Mouse (Mus musculus): ENCODE data around the gene Crlf1. TPM values are rescaled to one million over a fixed set of nuclear protein-coding genes. Genes with fewer than 3 reads are reported as not detected.

Gene Crlf1
- total and polyA plus RNA-seq, 2 experiments: not detected

GRCm38 (mm10) chr8:70512253-70512903 lies 19.4 kb downstream of the Crlf1 start:
- no peak overlapping the region for H3K27ac ChIP-seq (replicated peaks; ENCODE audit: insufficient read depth, low read depth, low read length)
- H3K4me3 ChIP-seq (ENCODE audit: insufficient read depth, low read depth, low read length): no peak overlapping the region
- no peaks in the 10 kb centered on the region for H3K27me3 ChIP-seq (ENCODE audit: control insufficient read depth, insufficient read depth, low read length)
- H3K79me2 ChIP-seq (ENCODE audit: control insufficient read depth, insufficient read depth, low read length): peaks cover 25% of the 10 kb centered on the region; the same call in 1 of the 2 replicates
- no peak for TF ChIP-seq POLR2A (IDR thresholded peaks at IDR 0.05; ENCODE audit: extremely low read depth, insufficient read depth, low read length)
- H3K36me3 ChIP-seq (ENCODE audit: control insufficient read depth, insufficient read depth, low read length): peaks cover 12% of the 10 kb centered on the region
- no peak overlapping the region for H3K9ac ChIP-seq (ENCODE audit: low read depth, low read length)
- WGBS: 77% methylated on average over 11 of the region's 11 CpGs
- DNase-seq (ENCODE audit: extremely low read depth, low read depth, low spot score): no peak
- peaks cover 15% of the 10 kb centered on the region for H3K4me1 ChIP-seq (ENCODE audit: control insufficient read depth, insufficient read depth, low read length)

GRCm38 (mm10) chr8:70513441-70513840 lies 20.5 kb downstream of the Crlf1 start:
- Histone ChIP-seq H3K4me1 (ENCODE audit: control insufficient read depth, insufficient read depth, low read length) (peaks cover 14% of the 10 kb centered on the region), H3K79me2 (ENCODE audit: control insufficient read depth, insufficient read depth, low read length) (peaks cover 25% of the 10 kb centered on the region; the same call in 1 of the 2 replicates), H3K27ac (replicated peaks; ENCODE audit: insufficient read depth, low read depth, low read length) (no peak overlapping the region), H3K36me3 (ENCODE audit: control insufficient read depth, insufficient read depth, low read length) (peaks cover 4% of the 10 kb centered on the region), H3K27me3 (ENCODE audit: control insufficient read depth, insufficient read depth, low read length) (no peaks in the 10 kb centered on the region), H3K4me3 (ENCODE audit: insufficient read depth, low read depth, low read length) (no peak overlapping the region), H3K9ac (ENCODE audit: low read depth, low read length) (no peak overlapping the region)
- 37% methylated on average over 2 of the region's 2 CpGs for WGBS
- DNase-seq (ENCODE audit: extremely low read depth, low read depth, low spot score): no peak
- TF ChIP-seq CTCF (IDR thresholded peaks at IDR 0.05; ENCODE audit: low read depth, low read length) (no peak), POLR2A (IDR thresholded peaks at IDR 0.05; ENCODE audit: extremely low read depth, insufficient read depth, low read length) (no peak)

- H3K27me3 ChIP-seq (ENCODE audit: control insufficient read depth, insufficient read depth, low read length): no peaks in the 10 kb centered on the region
- peaks cover 7% of the 10 kb centered on the region for H3K36me3 ChIP-seq (ENCODE audit: control insufficient read depth, insufficient read depth, low read length)
- H3K27ac ChIP-seq (replicated peaks; ENCODE audit: insufficient read depth, low read depth, low read length): no peak overlapping the region
- H3K4me1 ChIP-seq (ENCODE audit: control insufficient read depth, insufficient read depth, low read length): peaks cover 2% of the 10 kb centered on the region; the same call in 1 of the 2 replicates
- H3K4me3 ChIP-seq (ENCODE audit: insufficient read depth, low read depth, low read length): no peak overlapping the region
- no peak for DNase-seq (ENCODE audit: extremely low read depth, low read depth, low spot score)
- H3K79me2 ChIP-seq (ENCODE audit: control insufficient read depth, insufficient read depth, low read length): peaks cover 10% of the 10 kb centered on the region; the same call in 1 of the 2 replicates
- TF ChIP-seq POLR2A (IDR thresholded peaks at IDR 0.05; ENCODE audit: extremely low read depth, insufficient read depth, low read length) (no peak), CTCF (IDR thresholded peaks at IDR 0.05; ENCODE audit: low read depth, low read length) (no peak)
- 90% methylated on average over 10 of the region's 10 CpGs for WGBS
- H3K9ac ChIP-seq (ENCODE audit: low read depth, low read length): no peak overlapping the region
These were observed 25.1 kb downstream of the Crlf1 start for GRCm38 (mm10) chr8:70517940-70518643.

GRCm38 (mm10) chr8:70519043-70519442 lies 26.1 kb downstream of the Crlf1 start:
- Histone ChIP-seq H3K4me1 (ENCODE audit: control insufficient read depth, insufficient read depth, low read length) (peaks cover 5% of the 10 kb centered on the region; the same call in 1 of the 2 replicates), H3K4me3 (ENCODE audit: insufficient read depth, low read depth, low read length) (no peak overlapping the region), H3K27ac (replicated peaks; ENCODE audit: insufficient read depth, low read depth, low read length) (no peak overlapping the region), H3K9ac (ENCODE audit: low read depth, low read length) (no peak overlapping the region), H3K27me3 (ENCODE audit: control insufficient read depth, insufficient read depth, low read length) (no peaks in the 10 kb centered on the region), H3K36me3 (ENCODE audit: control insufficient read depth, insufficient read depth, low read length) (peaks cover 7% of the 10 kb centered on the region), H3K79me2 (ENCODE audit: control insufficient read depth, insufficient read depth, low read length) (peaks cover 7% of the 10 kb centered on the region; the same call in 1 of the 2 replicates)
- DNase-seq (ENCODE audit: extremely low read depth, low read depth, low spot score): no peak
- TF ChIP-seq CTCF (IDR thresholded peaks at IDR 0.05; ENCODE audit: low read depth, low read length): no peak
- TF ChIP-seq POLR2A (IDR thresholded peaks at IDR 0.05; ENCODE audit: extremely low read depth, insufficient read depth, low read length): no peak
- WGBS: 92% methylated on average over 6 of the region's 6 CpGs

GRCm38 (mm10) chr8:70519606-70520005 lies 26.6 kb downstream of the Crlf1 start:
- TF ChIP-seq CTCF (IDR thresholded peaks at IDR 0.05; ENCODE audit: low read depth, low read length) (no peak), POLR2A (IDR thresholded peaks at IDR 0.05; ENCODE audit: extremely low read depth, insufficient read depth, low read length) (no peak)
- WGBS: 66% methylated on average over 2 of the region's 2 CpGs
- Histone ChIP-seq H3K79me2 (ENCODE audit: control insufficient read depth, insufficient read depth, low read length) (peaks cover 3% of the 10 kb centered on the region; the same call in 1 of the 2 replicates), H3K27ac (replicated peaks; ENCODE audit: insufficient read depth, low read depth, low read length) (no peak overlapping the region), H3K9ac (ENCODE audit: low read depth, low read length) (no peak overlapping the region), H3K27me3 (ENCODE audit: control insufficient read depth, insufficient read depth, low read length) (no peaks in the 10 kb centered on the region), H3K36me3 (ENCODE audit: control insufficient read depth, insufficient read depth, low read length) (peaks cover 5% of the 10 kb centered on the region; the same call in 1 of the 2 replicates), H3K4me3 (ENCODE audit: insufficient read depth, low read depth, low read length) (no peak overlapping the region), H3K4me1 (ENCODE audit: control insufficient read depth, insufficient read depth, low read length) (peaks cover 5% of the 10 kb centered on the region; the same call in 1 of the 2 replicates)
- DNase-seq (ENCODE audit: extremely low read depth, low read depth, low spot score): no peak

Data from liver, adult 2 months (tissue).